Mouse (Mus musculus): Measurements from ENCODE around the gene Sh3rf3.

GRCm38 (mm10) chr10:59090622-59090971 lies 277.4 kb downstream of the Sh3rf3 start:
- TF ChIP-seq CTCF (IDR thresholded peaks at IDR 0.05; ENCODE audit: extremely low read depth, insufficient read length, insufficient replicate concordance, low read depth, low read length) (no peak), POLR2A (IDR thresholded peaks at IDR 0.05; ENCODE audit: low read depth, low read length) (no peak)

Measured in small intestine, adult 2 months (tissue).